Mouse (Mus musculus) cerebellum, adult 9-10 months (tissue): ENCODE measurements around the gene Irs4.

ENCODE experiments used
- DNase-seq: peaks from one replicate; pipeline ENCODE4 v3.0.0; 2022

Irs4 gene

DNA sequence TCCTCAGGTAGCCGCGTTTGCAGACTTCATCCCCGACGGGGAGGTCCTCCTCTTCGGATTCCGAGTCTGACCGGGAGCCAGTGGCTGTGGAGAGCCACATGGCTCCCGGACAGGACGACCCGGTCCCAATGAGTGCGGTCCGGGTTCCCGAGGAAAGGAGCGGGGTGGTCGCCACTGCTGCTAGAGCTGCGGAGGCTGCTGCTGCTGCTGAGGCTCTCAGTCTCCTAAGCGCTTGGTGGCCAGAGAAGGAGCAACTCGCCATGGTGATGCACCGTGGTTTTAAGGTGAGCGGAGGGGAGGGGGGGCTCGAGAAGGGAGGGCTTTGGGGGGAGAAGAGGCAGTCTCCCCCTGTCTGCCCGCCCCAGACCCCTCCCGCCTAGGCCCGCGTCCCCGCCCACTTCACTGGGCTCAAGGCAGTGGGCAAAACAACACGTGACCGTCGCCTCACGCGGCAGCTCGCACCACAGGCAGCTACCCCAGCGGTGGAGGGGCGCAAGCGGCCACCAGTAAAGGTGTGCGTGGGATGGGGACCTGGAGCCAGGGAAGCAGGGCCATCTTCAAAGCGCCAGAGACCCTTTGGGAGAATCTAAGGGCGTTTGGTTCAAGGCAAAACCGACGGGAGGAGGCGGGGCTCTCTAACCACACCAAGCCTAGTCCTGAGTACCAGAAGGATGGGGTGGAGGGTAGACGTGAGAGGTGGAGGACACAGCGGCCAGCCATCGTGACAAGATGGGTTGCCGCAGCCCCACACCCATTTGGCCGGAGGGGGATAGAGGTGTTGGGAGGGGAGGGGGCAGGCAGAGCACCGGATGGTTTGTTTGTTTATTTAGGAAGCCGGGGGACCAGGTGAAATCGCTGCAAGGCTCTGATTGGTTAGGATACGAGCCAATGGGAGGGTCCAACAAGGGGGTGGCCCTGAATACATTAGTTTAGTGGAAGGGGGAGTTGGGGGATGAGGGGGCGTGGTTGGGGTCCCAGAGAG is at the start of gene Irs4:
Gene Irs4, minus strand, starts transcription at position 327 of the 982 bp plus-strand sequence.
- no peak for DNase-seq

DNA sequence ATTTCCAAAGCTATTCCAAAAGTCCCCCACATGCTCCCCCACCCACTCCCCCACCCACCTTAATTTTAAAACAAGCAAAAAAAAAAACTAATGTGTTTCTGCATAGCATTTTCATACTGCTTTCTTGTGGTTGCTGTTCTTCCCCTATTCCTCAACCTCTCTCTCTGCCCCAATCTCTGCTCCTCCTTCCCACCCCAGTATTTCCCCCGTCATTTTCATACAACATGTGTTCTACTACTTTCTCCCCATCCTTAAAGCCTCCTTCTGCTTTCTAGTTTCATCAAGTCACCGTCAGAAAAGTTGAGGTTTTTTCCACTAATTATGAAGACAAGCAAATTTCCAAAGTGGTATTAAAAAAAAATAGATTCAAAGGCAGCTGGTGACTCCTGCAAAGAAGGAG is 25.3 kb upstream of the Irs4 start:
- no peak for DNase-seq

- no peak for DNase-seq
Observed at GRCm38 (mm10) chrX:141729570-141729969, 4.5 kb upstream of the Irs4 start.

DNA sequence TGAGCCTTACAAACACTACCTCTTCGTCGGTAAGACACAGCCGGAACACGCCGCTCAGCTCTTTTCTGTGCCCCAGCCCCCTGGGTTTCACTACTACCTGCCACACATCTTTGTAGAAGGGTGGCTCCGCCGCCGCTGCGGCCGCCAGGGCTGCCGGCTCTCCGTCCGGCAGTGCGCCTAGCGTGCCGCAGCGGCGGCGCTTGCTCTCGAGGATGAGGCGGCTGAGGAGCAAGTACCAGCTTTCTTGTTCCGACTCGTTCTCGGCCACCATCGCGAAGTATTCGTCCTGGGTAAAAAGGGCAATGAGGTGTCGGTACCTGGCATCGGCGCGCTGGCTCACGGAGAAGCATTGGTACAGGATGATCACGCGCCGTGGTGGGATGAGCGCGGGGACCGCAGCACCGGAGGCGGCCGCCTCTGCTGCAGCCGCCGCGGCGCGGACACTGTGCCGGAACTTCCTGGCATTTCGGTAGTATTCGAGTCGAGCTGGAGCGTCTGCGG is 622 bp downstream of the Irs4 start:
- DNase-seq: no peak

DNA sequence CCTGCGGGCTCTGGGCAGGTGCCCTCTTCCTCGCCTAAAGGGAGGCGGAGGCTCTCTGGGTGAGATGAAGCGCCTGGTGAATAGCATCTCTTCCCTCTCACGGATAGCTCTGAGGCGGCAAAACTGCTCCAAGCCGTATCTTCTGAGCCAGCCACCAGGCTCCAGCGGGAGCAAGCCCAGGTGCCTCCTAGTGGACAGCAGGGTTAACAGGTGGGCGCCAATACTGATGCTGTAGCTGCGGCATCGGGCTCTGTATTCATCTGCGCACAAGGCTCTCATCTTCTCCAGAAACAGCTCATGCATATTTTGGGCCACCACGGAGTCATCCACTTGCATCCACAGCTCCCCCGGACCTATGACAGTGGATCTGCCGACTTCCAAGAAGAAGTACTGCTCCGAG is 1.1 kb downstream of the Irs4 start:
- DNase-seq: no peak

- no peak for DNase-seq
Observed at GRCm38 (mm10) chrX:141721725-141722124, 3.3 kb downstream of the Irs4 start.
